Mouse (Mus musculus): ENCODE data around the gene Pdcd7. TPM values are rescaled to one million over a fixed set of nuclear protein-coding genes. Genes with fewer than 3 reads are reported as not detected.
A peak's percentile ranks its signal among the peaks of the same experiment; 100 is the strongest.

The Pdcd7 gene
- polyA plus RNA-seq (2015; fragmentation: Nextera tagmentation; extraction: Ambion mirVana), result 3.4 and 3.6 TPM in 2 replicates

- Histone ChIP-seq H3K27me3 (ENCODE audit: control insufficient read depth, insufficient read depth, low read length) (no peaks in the 10 kb centered on the region), H3K4me1 (ENCODE audit: control insufficient read depth, insufficient read depth, low read length) (peaks cover 11% of the 10 kb centered on the region), H3K27ac (ENCODE audit: low read length) (peak within 1 kb of the TSS; percentile 97), H3K4me2 (ENCODE audit: low read depth, low read length) (peak within 1 kb of the TSS; percentile 93), H3K36me3 (ENCODE audit: control insufficient read depth, insufficient read depth, low read length) (no peaks in the 10 kb centered on the region), H3K9me3 (replicated peaks; ENCODE audit: control insufficient read depth, low read length) (0 out of 2 replicates have a peak, but pooled peaks cover 5% of the 10 kb centered on the region), H3K4me3 (replicated peaks; ENCODE audit: low read length) (peak within 1 kb of the TSS; percentile 99), H3K9ac (ENCODE audit: low read length) (peak within 1 kb of the TSS; percentile 97)
- ATAC-seq (ENCODE audit: insufficient read depth, low FRiP score), result peak; percentile 94
- WGBS, result under 1% methylated on average over 57 of the region's 59 CpGs
Observed at GRCm38 (mm10) chr9:65345854-65346475, at the start of gene Pdcd7. TSS of gene Pdcd7 (plus strand) at chr9:65346104.

GRCm38 (mm10) chr9:65297056-65297455 lies 48.8 kb upstream of the Pdcd7 start:
- no peak overlapping the region for H3K9ac ChIP-seq (ENCODE audit: low read length)
- no peak overlapping the region for H3K27ac ChIP-seq (ENCODE audit: low read length)
- H3K4me3 ChIP-seq (replicated peaks; ENCODE audit: low read length), result no peak overlapping the region
- WGBS, result 92% methylated on average over 2 of the region's 2 CpGs
- no peaks in the 10 kb centered on the region for H3K27me3 ChIP-seq (ENCODE audit: control insufficient read depth, insufficient read depth, low read length)
- no peaks in the 10 kb centered on the region for H3K9me3 ChIP-seq (replicated peaks; ENCODE audit: control insufficient read depth, low read length)
- 0 out of 2 replicates have a peak, but pooled peaks cover 4% of the 10 kb centered on the region for H3K36me3 ChIP-seq (ENCODE audit: control insufficient read depth, insufficient read depth, low read length)
- no peak for ATAC-seq (ENCODE audit: insufficient read depth, low FRiP score)
- no peak overlapping the region for H3K4me2 ChIP-seq (ENCODE audit: low read depth, low read length)
- H3K4me1 ChIP-seq (ENCODE audit: control insufficient read depth, insufficient read depth, low read length), result peaks cover 15% of the 10 kb centered on the region

GRCm38 (mm10) chr9:65298761-65299160 lies 47.1 kb upstream of the Pdcd7 start:
- H3K9me3 ChIP-seq (replicated peaks; ENCODE audit: control insufficient read depth, low read length), result no peaks in the 10 kb centered on the region
- 0 out of 2 replicates have a peak, but pooled peaks cover 4% of the 10 kb centered on the region for H3K36me3 ChIP-seq (ENCODE audit: control insufficient read depth, insufficient read depth, low read length)
- H3K4me2 ChIP-seq (ENCODE audit: low read depth, low read length), result no peak overlapping the region
- no peak for ATAC-seq (ENCODE audit: insufficient read depth, low FRiP score)
- H3K4me1 ChIP-seq (ENCODE audit: control insufficient read depth, insufficient read depth, low read length), result peaks cover 11% of the 10 kb centered on the region
- H3K27ac ChIP-seq (ENCODE audit: low read length), result no peak overlapping the region
- H3K27me3 ChIP-seq (ENCODE audit: control insufficient read depth, insufficient read depth, low read length), result no peaks in the 10 kb centered on the region
- WGBS, result 85% methylated on average over 3 of the region's 3 CpGs
- no peak overlapping the region for H3K4me3 ChIP-seq (replicated peaks; ENCODE audit: low read length)
- no peak overlapping the region for H3K9ac ChIP-seq (ENCODE audit: low read length)

- Histone ChIP-seq H3K4me3 (replicated peaks; ENCODE audit: low read length) (no peak overlapping the region), H3K9ac (ENCODE audit: low read length) (no peak overlapping the region), H3K27ac (ENCODE audit: low read length) (no peak overlapping the region), H3K9me3 (replicated peaks; ENCODE audit: control insufficient read depth, low read length) (no peaks in the 10 kb centered on the region), H3K4me1 (ENCODE audit: control insufficient read depth, insufficient read depth, low read length) (peaks cover 11% of the 10 kb centered on the region), H3K36me3 (ENCODE audit: control insufficient read depth, insufficient read depth, low read length) (peaks cover 7% of the 10 kb centered on the region; the same call in 1 of the 2 replicates), H3K4me2 (ENCODE audit: low read depth, low read length) (no peak overlapping the region), H3K27me3 (ENCODE audit: control insufficient read depth, insufficient read depth, low read length) (no peaks in the 10 kb centered on the region)
- ATAC-seq (ENCODE audit: insufficient read depth, low FRiP score), result no peak
- WGBS, result 95% methylated on average over 7 of the region's 7 CpGs
Observed at GRCm38 (mm10) chr9:65299650-65300049, 46.3 kb upstream of the Pdcd7 start.

GRCm38 (mm10) chr9:65302327-65302983 lies 43.4 kb upstream of the Pdcd7 start:
- ATAC-seq (ENCODE audit: insufficient read depth, low FRiP score), result no peak
- Histone ChIP-seq H3K9me3 (replicated peaks; ENCODE audit: control insufficient read depth, low read length) (no peaks in the 10 kb centered on the region), H3K9ac (ENCODE audit: low read length) (no peak overlapping the region), H3K4me1 (ENCODE audit: control insufficient read depth, insufficient read depth, low read length) (no peaks in the 10 kb centered on the region), H3K36me3 (ENCODE audit: control insufficient read depth, insufficient read depth, low read length) (peaks cover 5% of the 10 kb centered on the region; the same call in 1 of the 2 replicates), H3K4me2 (ENCODE audit: low read depth, low read length) (no peak overlapping the region), H3K27ac (ENCODE audit: low read length) (no peak overlapping the region; the same call in 1 of the 2 replicates), H3K27me3 (ENCODE audit: control insufficient read depth, insufficient read depth, low read length) (no peaks in the 10 kb centered on the region), H3K4me3 (replicated peaks; ENCODE audit: low read length) (no peak overlapping the region)
- WGBS, result 87% methylated on average over 4 of the region's 4 CpGs

GRCm38 (mm10) chr9:65303586-65303985 lies 42.3 kb upstream of the Pdcd7 start:
- no peaks in the 10 kb centered on the region for H3K9me3 ChIP-seq (replicated peaks; ENCODE audit: control insufficient read depth, low read length)
- H3K27ac ChIP-seq (ENCODE audit: low read length), result no peak overlapping the region
- peaks cover 3% of the 10 kb centered on the region; the same call in 1 of the 2 replicates for H3K36me3 ChIP-seq (ENCODE audit: control insufficient read depth, insufficient read depth, low read length)
- H3K4me3 ChIP-seq (replicated peaks; ENCODE audit: low read length), result no peak overlapping the region
- H3K9ac ChIP-seq (ENCODE audit: low read length), result no peak overlapping the region
- no peak for ATAC-seq (ENCODE audit: insufficient read depth, low FRiP score)
- no peaks in the 10 kb centered on the region for H3K27me3 ChIP-seq (ENCODE audit: control insufficient read depth, insufficient read depth, low read length)
- no peak overlapping the region for H3K4me2 ChIP-seq (ENCODE audit: low read depth, low read length)
- H3K4me1 ChIP-seq (ENCODE audit: control insufficient read depth, insufficient read depth, low read length), result no peaks in the 10 kb centered on the region
- 92% methylated on average over 4 of the region's 4 CpGs for WGBS

- no peak overlapping the region for H3K27ac ChIP-seq (ENCODE audit: low read length)
- H3K9ac ChIP-seq (ENCODE audit: low read length), result no peak overlapping the region
- H3K36me3 ChIP-seq (ENCODE audit: control insufficient read depth, insufficient read depth, low read length), result peaks cover 3% of the 10 kb centered on the region; the same call in 1 of the 2 replicates
- no peak overlapping the region for H3K4me3 ChIP-seq (replicated peaks; ENCODE audit: low read length)
- ATAC-seq (ENCODE audit: insufficient read depth, low FRiP score), result no peak
- no peaks in the 10 kb centered on the region for H3K9me3 ChIP-seq (replicated peaks; ENCODE audit: control insufficient read depth, low read length)
- WGBS, result 77% methylated on average over 4 of the region's 4 CpGs
- no peak overlapping the region for H3K4me2 ChIP-seq (ENCODE audit: low read depth, low read length)
- no peaks in the 10 kb centered on the region for H3K4me1 ChIP-seq (ENCODE audit: control insufficient read depth, insufficient read depth, low read length)
- no peaks in the 10 kb centered on the region for H3K27me3 ChIP-seq (ENCODE audit: control insufficient read depth, insufficient read depth, low read length)
Observed at GRCm38 (mm10) chr9:65304300-65304699, 41.6 kb upstream of the Pdcd7 start.

- no peak for ATAC-seq (ENCODE audit: insufficient read depth, low FRiP score)
- no peak overlapping the region for H3K4me3 ChIP-seq (replicated peaks; ENCODE audit: low read length)
- H3K27ac ChIP-seq (ENCODE audit: low read length), result no peak overlapping the region
- H3K4me2 ChIP-seq (ENCODE audit: low read depth, low read length), result no peak overlapping the region
- H3K27me3 ChIP-seq (ENCODE audit: control insufficient read depth, insufficient read depth, low read length), result no peaks in the 10 kb centered on the region
- H3K9me3 ChIP-seq (replicated peaks; ENCODE audit: control insufficient read depth, low read length), result no peaks in the 10 kb centered on the region
- peaks cover 3% of the 10 kb centered on the region; the same call in 1 of the 2 replicates for H3K36me3 ChIP-seq (ENCODE audit: control insufficient read depth, insufficient read depth, low read length)
- H3K9ac ChIP-seq (ENCODE audit: low read length), result no peak overlapping the region
- H3K4me1 ChIP-seq (ENCODE audit: control insufficient read depth, insufficient read depth, low read length), result no peaks in the 10 kb centered on the region
- 97% methylated on average over 2 of the region's 2 CpGs for WGBS
Observed at GRCm38 (mm10) chr9:65306672-65307071, 39.2 kb upstream of the Pdcd7 start.

GRCm38 (mm10) chr9:65308011-65308410 lies 37.9 kb upstream of the Pdcd7 start:
- Histone ChIP-seq H3K27ac (ENCODE audit: low read length) (no peak overlapping the region), H3K9ac (ENCODE audit: low read length) (no peak overlapping the region), H3K27me3 (ENCODE audit: control insufficient read depth, insufficient read depth, low read length) (no peaks in the 10 kb centered on the region), H3K4me2 (ENCODE audit: low read depth, low read length) (no peak overlapping the region), H3K4me3 (replicated peaks; ENCODE audit: low read length) (no peak overlapping the region), H3K36me3 (ENCODE audit: control insufficient read depth, insufficient read depth, low read length) (peaks cover 10% of the 10 kb centered on the region), H3K4me1 (ENCODE audit: control insufficient read depth, insufficient read depth, low read length) (no peaks in the 10 kb centered on the region), H3K9me3 (replicated peaks; ENCODE audit: control insufficient read depth, low read length) (no peaks in the 10 kb centered on the region)
- no peak for ATAC-seq (ENCODE audit: insufficient read depth, low FRiP score)
- 81% methylated on average over 1 of the region's 1 CpGs for WGBS
